Comparison of ENCODE assay signal across 8 mouse cellular contexts in the genomic region with DNA sequence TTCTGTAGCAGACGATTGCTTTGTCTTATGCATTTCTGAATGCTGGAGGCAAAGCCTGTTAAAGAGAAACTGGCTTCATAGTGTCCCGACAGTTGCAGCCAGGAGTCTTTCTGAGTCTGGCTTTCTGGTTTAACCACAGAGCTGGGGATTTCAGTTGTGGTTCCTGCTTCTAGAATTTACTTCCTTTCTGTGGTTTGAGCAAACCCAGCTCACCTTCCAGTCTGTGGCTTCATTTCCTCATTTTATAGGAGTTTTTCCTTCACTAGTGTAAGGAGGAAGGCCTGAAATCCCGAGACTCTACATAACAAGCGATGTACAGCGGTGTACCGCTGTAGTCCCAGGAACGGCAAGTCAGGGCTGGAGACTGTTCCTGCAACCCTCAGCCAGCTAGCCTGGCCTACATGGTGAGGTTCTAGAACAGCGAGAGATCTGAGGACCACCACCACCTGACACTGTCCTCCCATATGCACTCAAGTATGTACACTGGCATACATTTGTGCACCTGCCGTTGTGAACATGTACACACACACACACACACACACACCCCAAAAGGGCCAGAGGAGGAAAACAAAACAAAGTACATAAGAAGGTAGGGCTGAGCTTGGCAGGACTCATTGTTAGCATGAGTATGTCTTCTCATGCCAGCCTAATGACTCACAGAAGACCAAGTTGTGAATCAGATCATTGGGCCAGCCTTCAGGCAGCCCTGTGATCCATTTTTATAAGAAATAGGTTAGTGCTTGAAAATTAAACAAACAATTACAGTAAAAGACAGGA. TPM values are rescaled to one million over a fixed set of nuclear protein-coding genes. Genes with fewer than 3 reads are reported as not detected.
DNase-seq lines count a peak whose midpoint lies in the region; ATAC-seq lines count a peak whose summit lies in the region.

No protein-coding gene starts in this region.

- WGBS in heart, embryonic 12.5 days = 78% methylated on average over 9 of the region's 9 CpGs

- H3K4me2 ChIP-seq in heart, embryonic 12.5 days = no peak overlapping the region

- H3K36me3 ChIP-seq in heart, embryonic 12.5 days = peaks cover 10% of the 10 kb centered on the region

- ATAC-seq in heart, embryonic 12.5 days (ENCODE audit: insufficient number of reproducible peaks, low FRiP score) = no peak
- peak; percentile 28 for ATAC-seq in activated CD4-positive, CD25-positive, alpha-beta regulatory T cell, adult 4 months

- DNase-seq in heart, adult 11 months = peak; percentile 91
- DNase-seq in 3T3-L1 (ENCODE audit: low read depth, low spot score) = peak; percentile 77
- peak; percentile 43 to 55 for DNase-seq in monocyte, adult 2 months (ENCODE audit: low read depth in 1 of 2, low spot score in 2 of 2)
- no peak for DNase-seq in left cerebral cortex, postnatal 10 days (ENCODE audit: extremely low spot score in 1 of 2, low spot score in 2 of 2)
- DNase-seq in right cerebral cortex, postnatal 25 days = no peak
- DNase-seq in layer of hippocampus, adult 8-10 months (ENCODE audit: low spot score in 2 of 2) = no peak

- intact Hi-C loops in left cerebral cortex, postnatal 10 days (cut with DNase I) = no loop called here

- no peak overlapping the region for H3K4me3 ChIP-seq in heart, embryonic 12.5 days

- no peak overlapping the region for H3K27ac ChIP-seq in heart, embryonic 12.5 days (ENCODE audit: poor library complexity, severe bottlenecking)

- H3K4me1 ChIP-seq in heart, embryonic 12.5 days (replicated peaks) = peaks cover 21% of the 10 kb centered on the region

- no peaks in the 10 kb centered on the region for H3K27me3 ChIP-seq in heart, embryonic 12.5 days (replicated peaks)

- no peak overlapping the region for H3K9ac ChIP-seq in heart, embryonic 12.5 days

- no peaks in the 10 kb centered on the region for H3K9me3 ChIP-seq in heart, embryonic 12.5 days (replicated peaks)

RNA-seq across cellular contexts. Expression of a gene that starts 25.9 kb away (rescaled TPM):
- 6.9 and 7.6 TPM in 2 replicates for polyA plus RNA-seq in heart, embryonic 12.5 days (2016; fragmentation: Nextera tagmentation; extraction: Ambion mirVana)
- polyA plus RNA-seq in activated CD4-positive, CD25-positive, alpha-beta regulatory T cell, adult 4 months (2017; shearing (Covaris generic)) = 1 to 10 TPM; 3.7 to 4.3 TPM
- 100 to 1,000 TPM; 120 to 129 TPM for total RNA-seq in left cerebral cortex, postnatal 10 days (2021)
- 100 to 1,000 TPM in 2 of 4 experiments, 10 to 100 TPM in 2; 76.3 to 105 (median 90.6) TPM for total RNA-seq in layer of hippocampus, adult 8-10 months (2022)

Comparison
In these comparisons a context has a peak if more than half of its experiments do, and no peak if none do; other contexts are left out.
1. DNase-seq: peak in heart, adult 11 months (single experiment), 3T3-L1 (single experiment) and monocyte, adult 2 months (2 of 2); none in left cerebral cortex, postnatal 10 days (0 of 2), right cerebral cortex, postnatal 25 days (single experiment) and layer of hippocampus, adult 8-10 months (0 of 2).